Mouse (Mus musculus): ENCODE data around the gene Gm6583.

Gm6583 gene

DNA sequence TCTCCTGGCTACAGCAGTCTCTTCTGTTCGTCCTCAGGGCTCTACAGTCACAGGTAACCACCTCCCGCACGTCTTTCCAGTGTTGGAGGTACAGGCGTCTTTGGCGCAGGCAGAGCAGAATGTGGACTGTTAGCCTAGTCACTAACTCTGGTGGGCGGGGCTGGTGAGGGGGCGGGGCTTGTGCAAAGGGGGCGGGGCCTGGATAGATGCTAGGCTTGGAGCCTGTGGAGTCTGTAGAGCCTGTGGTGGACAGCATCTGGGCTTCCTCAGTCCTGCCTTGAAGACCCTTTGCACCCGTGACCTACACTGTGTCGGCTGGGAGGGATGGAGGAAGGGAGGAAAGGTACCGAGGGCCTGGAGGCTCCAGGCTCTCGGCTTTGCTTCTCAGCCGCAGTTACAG lies at the start of gene Gm6583:
Gene Gm6583 (minus strand): TSS at position 124 of the 400 bp plus-strand sequence.
- DNase-seq (ENCODE audit: low spot score), result no peak

DNA sequence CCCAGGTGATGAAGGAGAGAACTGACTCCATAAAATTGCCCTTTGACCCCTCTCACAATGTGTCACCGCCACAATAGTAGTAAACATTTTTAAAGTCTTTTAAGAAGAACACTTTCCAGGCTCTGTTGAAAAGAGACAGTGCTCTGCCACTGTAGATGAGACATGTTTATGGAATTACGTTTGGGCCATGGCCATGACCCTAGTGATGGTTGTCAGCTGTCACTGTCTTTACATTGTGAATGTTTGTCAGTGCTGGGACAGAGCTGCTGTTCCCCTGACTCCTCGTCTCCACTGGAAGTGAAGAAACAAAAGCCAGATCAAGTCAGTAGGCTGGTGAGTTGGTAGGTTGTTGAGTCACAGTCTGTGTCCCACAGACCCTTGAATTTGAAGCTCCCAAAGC lies 46.6 kb upstream of the Gm6583 start:
- DNase-seq (ENCODE audit: low spot score), result no peak

DNA sequence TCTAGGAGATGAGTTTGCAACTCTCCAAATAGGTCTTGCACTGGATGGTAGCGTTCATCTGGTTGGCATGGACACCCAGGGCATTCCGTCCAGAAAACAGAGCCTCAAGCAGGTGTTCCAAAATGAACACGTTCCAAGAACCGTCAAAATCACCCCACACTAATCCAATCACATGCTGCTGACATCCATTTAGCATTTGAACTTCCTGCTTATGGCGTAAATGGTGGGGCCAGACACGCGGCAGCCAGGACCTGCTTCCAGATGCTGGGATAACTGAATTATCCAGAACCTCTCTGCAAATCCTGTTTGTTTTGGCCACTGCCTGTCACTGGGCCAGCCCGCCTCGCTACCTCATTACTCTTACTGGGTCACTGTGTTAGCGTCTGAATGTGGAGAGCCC lies 43.5 kb upstream of the Gm6583 start:
- no peak for DNase-seq (ENCODE audit: low spot score)

DNA sequence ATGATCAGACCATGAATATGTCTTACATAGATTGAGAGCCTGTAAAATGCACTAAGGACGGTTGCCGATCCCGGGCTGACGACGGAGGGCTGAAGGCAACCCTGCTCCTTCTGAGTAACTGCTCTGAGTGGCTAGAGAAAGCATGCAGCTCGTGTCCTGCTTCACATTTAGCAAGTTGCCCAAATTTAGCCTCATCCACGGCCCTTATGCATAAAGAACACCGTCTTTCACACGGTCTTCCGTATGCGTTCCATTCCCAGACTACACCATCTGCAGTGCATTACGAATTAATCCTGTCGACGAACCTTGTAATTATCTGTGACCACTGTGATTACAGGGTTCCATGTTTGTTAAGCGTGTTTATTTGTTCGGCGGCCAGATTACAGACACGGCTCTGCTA lies 40.2 kb upstream of the Gm6583 start:
- DNase-seq (ENCODE audit: low spot score), result no peak

DNA sequence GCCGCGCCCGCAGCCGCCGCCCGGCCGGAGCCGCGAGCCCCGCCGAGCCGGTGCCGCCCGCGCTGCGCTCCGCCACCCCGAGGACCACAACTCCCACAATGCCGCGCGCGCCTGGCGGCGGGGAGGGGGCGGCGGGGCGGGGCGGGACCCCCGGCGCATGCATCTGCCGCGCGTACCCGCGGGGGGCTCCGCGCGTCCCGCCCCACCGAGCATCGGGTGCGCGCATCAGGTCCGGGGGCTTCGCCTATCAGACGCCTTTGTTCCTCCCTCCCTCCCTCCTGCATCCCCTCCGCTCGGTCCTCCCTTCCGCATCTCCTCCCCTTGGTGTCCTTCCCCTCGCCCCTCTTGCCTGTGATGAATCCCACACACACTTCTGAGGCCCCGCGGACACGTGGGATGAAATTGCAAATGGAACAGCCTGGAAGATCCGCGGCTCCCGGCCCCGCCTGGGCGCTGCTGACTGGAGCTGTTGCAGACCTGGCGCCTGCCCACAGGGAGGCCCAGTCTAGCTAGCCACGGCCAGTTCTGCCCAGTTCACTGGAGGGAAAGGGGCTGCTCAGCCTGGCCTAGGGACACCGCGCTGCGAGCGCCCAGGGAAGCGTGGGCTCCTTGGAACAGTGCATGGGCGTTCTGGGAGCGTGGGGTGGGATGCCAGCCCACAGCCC lies 39.1 kb upstream of the Gm6583 start, which contains the start of gene Asphd2:
Gene Asphd2 (minus strand): TSS at position 88 of the 665 bp plus-strand sequence.
- DNase-seq (ENCODE audit: low spot score), result peak; percentile 19

DNA sequence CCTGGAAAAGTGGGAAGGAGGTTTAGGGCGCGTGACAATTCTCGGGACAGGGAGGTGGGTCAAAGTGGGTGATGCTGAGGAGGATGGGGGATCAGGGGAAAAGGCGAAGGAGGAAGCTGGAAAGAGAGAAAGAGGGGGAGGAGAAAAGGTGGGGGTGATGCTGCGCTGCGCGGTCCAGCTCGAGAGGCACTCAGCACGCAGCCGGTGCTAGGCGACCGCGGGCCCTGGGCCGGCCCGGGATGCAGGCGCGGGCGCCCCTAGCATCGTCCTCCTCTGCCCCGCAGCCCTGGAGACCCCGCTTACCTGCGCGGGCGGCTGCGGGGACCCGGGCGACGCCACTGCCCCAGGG lies 38.6 kb upstream of the Gm6583 start:
- DNase-seq (ENCODE audit: low spot score), result no peak

DNA sequence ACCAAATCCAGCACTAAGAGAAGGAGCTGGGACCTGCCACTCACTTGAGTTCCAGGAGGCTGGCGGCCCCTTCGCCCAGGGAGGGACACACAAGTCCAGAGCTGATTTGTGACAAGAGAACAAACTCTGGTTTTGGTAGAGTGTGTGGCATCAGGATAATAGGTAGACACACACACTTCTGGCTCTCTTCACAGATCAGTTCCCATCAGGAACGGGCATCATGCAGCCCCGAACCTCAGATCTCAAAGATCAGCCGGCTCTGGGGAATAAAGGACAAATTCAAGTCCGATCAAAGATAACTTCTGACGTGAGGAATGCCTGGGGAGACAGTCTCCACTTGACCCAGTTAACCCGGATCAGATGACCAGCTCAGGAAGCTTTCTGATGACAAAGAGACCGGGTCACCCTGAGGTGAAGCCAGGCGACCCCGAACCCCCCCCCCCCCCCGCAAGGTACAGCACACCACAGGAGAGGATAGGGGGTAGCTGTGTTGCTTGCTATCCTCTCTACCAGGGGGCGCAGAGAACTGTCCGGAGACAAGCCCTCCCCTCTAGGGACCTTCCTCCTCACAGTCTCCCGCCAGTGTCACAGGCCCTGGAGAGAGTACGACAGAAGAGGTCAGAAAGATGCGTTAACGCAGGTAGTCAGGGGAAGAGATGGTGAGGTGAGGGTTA lies 38.0 kb upstream of the Gm6583 start:
- no peak for DNase-seq (ENCODE audit: low spot score)

DNA sequence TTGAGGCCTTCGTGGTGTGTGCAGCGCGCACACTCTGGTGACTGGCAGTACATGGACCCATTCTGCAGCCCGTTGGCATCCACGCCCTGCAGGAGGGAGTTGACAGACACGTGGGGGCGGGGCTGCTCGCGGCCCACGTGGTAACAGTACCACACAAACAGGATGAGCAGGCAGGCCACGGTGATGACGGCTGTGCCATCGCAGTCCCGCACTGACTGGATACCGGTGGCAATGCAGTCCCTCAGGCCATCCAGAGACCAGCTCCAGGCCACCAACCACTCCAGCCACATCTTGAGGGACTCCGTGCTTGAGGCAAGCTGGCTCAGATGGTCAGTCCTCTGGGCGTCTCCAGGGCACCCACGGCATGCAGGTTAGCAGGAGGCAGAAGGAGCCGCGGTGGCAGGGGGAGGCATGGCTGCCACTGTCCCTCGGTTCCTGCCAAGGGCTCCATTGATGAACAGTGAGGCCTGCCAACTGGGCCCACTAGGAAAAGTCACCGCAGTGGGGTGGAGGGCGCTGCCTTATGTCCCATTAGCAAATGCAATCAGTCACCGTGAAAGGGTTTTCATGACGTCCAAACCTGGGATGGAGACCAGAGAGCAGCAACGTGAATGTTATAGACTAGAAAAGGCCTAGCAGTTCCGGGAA lies 36.0 kb upstream of the Gm6583 start:
- DNase-seq (ENCODE audit: low spot score), result no peak

DNA sequence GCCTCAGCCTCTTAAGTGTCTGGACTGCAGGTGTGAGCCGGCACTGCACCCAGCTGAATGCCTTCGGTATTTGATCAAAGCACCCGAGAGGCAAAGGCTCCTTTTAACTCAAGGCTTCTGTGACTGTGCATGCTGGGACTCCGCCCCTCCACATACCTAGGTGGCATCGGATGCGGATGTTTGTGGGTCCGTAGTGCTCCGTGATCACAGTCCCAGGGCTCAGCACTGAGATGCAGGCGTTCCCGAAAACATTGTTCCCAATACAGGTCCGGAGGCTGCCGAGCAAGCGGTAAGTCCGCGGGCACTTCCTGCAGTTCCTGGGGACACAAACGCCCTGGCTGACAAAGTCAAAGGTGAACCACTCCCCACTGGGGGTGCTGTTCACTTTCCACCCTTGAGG lies 35.2 kb upstream of the Gm6583 start:
- no peak for DNase-seq (ENCODE audit: low spot score)

DNA sequence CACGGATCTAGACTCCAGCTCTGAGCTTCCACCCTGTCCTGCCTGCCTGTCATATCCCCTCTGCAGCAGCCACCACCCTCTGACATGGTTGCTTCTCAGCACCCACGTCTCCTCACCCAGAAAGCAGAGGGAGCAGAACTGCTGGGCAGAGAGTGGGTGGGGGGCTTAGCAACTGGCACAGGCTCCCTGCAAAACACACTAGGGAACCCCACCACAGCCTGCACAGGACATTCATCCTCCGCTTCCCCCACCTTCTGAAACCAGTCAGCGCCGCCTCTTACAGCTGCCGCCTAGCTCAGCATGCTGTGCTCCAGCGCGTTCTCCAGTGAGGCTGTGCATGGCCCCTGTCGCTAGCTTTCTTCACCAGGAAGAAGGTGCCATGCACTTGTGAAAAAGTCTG lies 33.5 kb upstream of the Gm6583 start:
- no peak for DNase-seq (ENCODE audit: low spot score)

DNA sequence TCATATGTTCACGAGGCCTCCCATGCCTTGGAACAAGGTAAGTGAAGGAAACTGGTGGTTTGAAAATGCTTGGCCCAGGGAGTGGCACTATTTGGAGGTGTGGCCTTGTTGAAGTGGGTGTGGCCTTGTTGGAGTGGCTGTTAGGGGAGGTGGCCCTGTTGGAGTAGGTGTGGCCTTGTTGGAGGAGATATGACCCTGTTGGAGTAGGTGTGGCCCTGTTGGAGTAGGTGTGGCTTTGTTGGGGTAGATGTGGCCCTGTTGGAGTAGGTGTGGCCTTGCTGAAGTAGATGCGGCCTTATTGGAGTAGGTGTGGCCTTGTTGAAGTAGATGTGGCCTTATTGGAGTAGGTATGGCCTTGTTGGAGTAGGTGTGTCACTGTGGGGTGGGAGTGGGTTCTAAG lies 30.1 kb upstream of the Gm6583 start:
- DNase-seq (ENCODE audit: low spot score), result no peak

DNA sequence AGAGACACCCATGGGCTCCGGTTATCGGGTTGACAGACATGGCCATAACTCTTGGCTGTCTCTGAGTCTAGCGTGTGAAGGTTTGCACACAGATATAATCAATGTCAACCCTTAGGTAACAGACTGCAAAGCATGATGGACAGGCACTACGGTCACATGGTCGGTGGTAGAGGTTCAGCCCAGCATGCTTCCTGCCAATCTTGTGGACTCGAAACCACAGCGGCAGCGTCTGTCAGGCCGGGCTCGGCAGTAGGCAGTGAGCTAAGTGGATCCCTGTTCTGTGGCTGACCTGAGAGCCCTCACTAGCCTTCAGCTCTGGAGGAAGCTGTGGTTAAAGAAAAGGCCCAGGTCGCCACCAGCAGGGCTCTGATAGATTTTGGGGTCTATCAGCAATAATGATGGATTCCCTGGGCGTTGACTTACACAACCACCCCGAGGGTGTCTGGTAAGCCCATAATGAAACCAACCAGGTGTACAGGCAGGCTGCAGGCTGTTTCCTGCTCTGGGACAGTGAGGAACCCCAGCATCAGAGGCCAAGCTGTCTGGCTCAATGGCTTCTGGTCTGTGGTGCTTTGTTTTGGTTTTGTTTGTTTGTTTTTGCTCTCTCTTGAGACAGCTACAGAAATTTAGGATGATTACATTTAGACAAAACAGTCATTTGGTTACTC lies 29.1 kb upstream of the Gm6583 start:
- no peak for DNase-seq (ENCODE audit: low spot score)

DNA sequence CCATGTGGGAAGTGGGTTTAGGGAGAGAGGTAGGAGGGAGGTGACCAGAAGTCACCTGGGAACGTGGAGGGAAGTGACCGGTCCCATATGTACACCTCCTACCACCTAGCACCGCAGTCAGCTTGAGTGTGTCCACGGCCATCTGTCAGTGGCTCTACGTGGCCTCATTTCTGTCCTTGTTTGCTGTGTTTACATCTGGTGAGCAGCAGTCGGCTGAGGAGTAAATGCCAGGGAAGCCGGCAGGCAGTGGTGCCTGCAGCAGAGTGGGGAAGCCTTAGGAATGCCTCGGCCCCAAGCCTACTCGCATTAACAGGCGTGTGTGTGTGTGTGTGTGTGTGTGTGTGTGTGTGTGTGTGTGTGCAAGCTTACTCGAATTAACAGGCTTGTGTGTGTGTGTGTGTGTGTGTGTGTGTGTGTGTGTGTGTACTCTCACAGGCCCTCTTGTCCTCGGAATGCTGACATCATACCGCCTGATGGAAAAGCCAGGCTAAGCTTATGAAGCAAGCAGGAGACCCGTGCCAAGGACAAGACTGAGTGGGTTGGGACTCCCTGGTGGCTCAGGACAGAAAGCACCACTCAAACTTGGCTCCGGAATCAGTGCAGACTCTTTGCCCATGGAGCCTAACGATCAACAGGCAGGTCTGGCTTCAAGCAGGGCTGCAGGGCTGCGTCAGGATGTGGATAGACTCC lies 27.0 kb upstream of the Gm6583 start:
- no peak for DNase-seq (ENCODE audit: low spot score)

DNA sequence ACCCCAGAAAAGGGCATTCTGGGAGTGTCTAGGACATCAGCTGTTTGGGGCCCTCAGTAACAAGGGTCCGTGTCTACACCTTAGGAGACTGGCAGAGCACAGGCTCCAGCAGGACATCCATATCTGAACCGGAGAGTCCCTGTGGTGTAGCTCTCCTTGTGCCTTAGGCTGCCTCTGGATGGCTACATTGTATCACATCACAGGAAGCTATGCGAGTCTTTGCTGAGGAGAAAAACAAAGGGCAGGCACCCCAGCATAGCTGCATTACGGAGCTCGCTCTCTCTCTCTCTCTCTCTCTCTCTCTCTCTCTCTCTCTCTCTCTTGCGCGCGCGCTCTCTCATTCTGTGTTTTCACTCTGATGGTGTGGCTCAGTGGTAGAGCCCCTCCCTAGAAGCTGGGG lies 26.2 kb upstream of the Gm6583 start:
- DNase-seq (ENCODE audit: low spot score), result no peak

DNA sequence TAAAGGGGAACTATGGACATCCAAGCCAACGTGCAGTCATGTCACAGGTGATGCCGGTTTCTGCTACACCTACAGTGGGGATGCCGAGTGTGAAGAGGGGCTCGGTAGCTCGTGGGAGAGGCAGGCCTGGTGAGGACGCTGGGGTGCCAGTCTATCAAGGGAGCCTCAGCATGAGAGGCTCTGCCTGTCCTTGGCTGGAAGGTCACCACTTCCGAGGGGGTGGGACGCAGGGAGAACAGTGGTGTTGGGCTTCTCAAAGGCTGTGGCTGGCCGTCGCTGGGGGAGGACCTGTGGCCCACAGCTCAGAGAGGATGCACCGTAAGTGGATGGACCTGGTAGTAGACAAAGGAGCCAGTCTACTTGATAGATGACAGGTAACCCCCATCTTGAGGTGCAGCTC lies 25.3 kb upstream of the Gm6583 start:
- no peak for DNase-seq (ENCODE audit: low spot score)

DNA sequence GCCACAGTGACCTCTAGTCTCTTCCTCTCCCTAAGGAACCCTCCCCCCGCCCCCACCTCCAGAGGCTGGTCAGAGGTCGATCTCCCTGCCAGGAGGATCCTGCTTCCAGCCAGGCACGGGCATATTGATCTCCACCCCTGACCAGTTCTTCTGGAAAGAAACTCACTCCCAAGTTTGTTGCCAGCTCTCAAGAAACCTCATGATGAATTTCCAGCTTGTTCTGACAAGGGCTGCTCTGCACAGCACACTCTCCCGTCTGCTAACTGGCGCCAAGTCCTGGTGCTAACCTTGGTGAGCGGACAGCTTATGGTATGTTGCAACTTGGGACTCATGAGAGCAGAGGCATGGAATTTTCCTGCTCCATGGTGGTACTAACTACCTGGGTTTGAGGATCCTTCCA lies 22.9 kb upstream of the Gm6583 start:
- DNase-seq (ENCODE audit: low spot score), result no peak

DNA sequence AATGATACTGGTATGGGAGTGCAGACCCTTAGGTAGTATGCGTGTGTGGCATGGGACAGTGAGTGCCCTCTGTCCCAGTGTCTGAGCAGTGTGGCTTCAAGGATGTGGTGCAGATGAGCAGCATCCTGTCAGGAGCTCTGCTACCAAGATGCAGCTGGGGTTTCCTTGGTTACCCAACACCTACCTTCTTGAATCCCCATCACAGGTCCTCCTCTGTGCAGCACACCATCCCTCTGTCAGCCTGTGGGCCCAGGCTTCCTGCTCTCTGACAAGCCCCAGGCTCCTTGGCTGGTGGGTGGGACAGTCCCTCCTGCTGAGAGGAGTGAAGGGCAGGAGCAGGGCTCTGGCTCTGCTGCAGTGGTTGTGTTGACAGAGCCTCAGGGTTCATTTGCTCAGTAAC lies 21.5 kb upstream of the Gm6583 start:
- no peak for DNase-seq (ENCODE audit: low spot score)

DNA sequence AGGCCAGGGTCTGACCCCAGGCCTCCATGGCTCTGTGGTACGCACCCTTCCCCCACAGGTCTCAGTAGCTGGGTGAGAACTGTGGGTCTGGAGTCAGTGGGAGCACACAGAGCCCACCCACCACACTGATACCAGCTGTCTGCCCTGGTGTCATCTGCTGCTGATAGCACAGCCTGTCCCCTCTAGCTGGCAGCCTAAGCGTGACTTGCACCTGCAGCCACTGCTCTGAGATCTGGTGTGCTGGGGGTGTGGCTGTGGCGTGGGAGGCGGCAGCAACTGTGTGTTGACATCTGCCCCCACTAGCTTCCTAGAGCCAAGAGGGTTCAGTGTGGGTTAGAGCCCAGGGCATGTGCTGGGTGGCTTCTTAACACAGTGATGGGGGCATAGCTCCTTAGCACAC lies 20.3 kb upstream of the Gm6583 start:
- DNase-seq (ENCODE audit: low spot score), result no peak

DNA sequence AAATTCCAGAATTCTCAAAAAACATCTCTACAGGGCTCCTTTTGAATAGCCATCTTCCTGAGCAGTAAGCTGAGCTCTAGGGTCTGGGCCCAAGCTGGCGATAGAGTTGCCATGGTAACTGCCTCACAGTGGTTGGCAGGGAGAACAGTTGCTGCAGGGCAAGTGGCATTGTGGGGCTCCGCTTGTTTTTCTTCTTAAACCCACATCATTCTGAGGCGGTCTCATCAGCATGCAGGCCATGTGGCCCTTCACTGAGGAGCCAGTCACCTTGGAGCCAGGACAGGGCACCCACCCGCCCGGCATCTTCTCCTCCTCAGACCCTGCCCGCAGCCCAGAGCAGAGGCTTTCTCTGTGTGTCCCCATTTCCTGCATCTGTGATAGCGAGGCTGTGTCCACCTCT lies 16.1 kb upstream of the Gm6583 start:
- no peak for DNase-seq (ENCODE audit: low spot score)

DNA sequence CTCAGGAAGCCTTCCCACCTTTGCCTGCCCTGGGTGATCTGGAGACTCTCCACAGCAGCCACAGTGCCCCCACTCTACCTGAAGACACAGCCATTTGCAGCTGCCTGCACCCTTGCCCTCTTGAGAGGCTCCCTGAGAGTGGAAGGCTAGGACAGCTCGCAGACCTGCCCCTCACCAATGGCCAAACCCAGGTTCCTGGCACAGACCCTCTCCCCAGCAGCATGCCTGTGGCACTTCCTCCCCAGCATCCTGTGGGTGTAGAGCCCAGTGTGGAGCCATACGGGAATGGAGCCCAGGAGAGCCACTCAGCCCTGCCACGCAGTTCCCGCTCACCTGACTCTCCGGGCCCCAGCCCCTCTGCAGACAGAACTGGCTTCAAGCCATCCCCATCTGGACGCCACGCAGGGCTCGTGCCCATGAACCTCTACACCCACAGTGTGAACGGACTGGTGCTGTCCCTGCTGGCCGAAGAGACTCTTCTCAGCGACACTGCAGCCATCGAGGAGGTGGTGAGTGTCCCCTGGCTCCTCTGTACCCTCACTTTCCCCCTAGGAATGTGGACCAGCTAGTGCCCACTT lies 14.5 kb upstream of the Gm6583 start:
- DNase-seq (ENCODE audit: low spot score), result no peak

DNA sequence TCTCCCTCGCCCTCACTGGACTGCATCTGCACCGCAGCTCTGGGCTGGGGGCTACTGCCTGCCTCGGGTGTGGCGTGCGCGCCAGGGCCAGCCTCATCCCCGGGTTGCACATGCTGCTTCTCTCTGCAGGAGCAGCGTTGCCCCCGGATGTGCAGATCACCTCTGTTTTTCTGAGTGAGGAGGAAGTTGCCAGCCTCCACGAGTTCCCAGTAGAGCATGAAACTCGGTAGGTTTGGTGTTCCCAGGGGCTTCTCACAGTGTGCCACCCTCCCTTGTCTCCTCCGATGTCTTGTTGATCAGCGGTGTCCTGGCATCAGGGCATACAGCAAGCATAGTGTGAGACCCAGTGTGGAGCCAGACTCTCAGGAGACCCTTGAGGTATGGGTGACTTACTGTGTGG lies 13.5 kb upstream of the Gm6583 start:
- no peak for DNase-seq (ENCODE audit: low spot score)

DNA sequence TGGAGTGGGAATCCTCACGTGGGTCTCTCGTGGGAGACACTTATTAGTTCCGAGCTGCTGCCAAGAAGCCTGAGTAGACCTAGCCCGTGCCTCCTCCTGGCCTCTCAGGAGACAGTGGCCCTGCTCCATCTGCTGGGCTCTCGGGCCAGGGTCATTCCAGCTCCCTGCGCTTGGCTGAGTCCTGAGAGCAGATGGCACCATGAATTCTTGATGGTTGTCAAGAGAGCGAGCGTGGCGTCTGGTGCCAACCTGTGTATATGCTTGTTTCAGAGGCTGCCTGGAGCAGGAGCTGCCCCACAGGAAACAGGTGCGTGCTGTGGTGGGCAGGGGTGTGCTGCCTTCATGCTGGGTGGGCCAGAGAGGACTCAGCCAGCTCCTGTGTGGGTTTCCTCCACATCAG lies 12.8 kb upstream of the Gm6583 start:
- no peak for DNase-seq (ENCODE audit: low spot score)
